8 mouse cellular contexts compared by ENCODE assay signal in the genomic region with DNA sequence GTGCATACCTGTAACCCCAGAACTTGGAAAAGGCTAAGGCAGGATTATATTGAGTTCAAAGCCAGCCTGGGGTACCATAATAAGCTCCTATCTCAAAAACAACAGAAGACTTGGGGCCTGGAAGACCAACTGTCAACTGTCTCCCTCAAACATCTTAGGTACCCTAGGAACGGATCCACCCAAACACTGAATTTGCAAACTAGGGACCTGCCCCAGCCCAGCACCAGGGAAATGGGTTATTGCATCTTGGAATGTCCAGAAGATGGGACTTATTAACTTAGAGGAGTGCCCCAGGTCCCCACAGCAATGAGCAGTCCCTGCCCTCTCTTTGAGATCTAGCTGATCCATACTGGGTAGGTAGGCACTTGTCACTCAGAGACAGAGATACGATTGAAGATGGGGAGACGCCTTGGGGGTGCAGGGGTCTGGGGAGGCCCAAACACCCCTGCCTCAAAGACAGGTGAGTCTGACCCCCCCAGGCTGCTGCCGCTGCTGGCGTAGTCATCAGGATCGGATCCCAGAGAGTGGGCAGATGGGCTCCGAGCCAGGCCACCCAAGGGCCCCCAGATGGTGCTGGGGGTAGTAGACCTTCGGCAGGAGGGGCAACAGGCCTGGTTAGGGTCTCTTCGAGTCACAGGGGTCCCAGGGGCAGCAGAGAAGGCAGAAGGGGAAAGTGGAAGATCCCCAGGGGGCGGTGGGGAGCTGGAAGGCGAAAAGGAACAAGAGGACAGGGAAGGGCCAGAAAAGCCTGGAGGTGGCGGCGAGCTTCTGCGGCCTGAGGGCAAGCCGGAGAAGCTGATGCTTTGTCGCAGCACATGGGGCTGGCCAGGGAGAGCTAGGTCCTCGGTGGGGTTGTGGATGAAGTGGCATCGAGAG. TPM values are rescaled to one million over a fixed set of nuclear protein-coding genes. Genes with fewer than 3 reads are reported as not detected.
DNase-seq lines count a peak whose midpoint lies in the region; ATAC-seq and TF ChIP-seq lines count a peak whose summit lies in the region.

No protein-coding gene starts in this region.

- no peaks in the 10 kb centered on the region for H3K27me3 ChIP-seq in neural tube, embryonic 11.5 days (ENCODE audit: control insufficient read depth, insufficient read depth, low read length)
- peaks cover 13% of the 10 kb centered on the region for H3K27me3 ChIP-seq in forebrain, embryonic 12.5 days
- no peaks in the 10 kb centered on the region for H3K27me3 ChIP-seq in intestine, embryonic 14.5 days (replicated peaks; ENCODE audit: control insufficient read depth, insufficient read depth, low read length)
- no peaks in the 10 kb centered on the region for H3K27me3 ChIP-seq in liver, postnatal 0 days (ENCODE audit: insufficient read depth, low read length)
- no peaks in the 10 kb centered on the region for H3K27me3 ChIP-seq in small intestine, adult 2 months (ENCODE audit: control insufficient read depth, insufficient read depth, low read length)

- H3K4me2 ChIP-seq in neural tube, embryonic 11.5 days (ENCODE audit: low read depth) = peak overlapping the region; percentile 79
- peak overlapping the region; percentile 89 for H3K4me2 ChIP-seq in forebrain, embryonic 12.5 days
- peak overlapping the region; percentile 80 for H3K4me2 ChIP-seq in intestine, embryonic 14.5 days (ENCODE audit: low read length)
- peak overlapping the region; percentile 80 for H3K4me2 ChIP-seq in liver, postnatal 0 days (ENCODE audit: low read depth, low read length)

- H3K4me3 ChIP-seq in neural tube, embryonic 11.5 days (ENCODE audit: low read depth, low read length) = peak overlapping the region; percentile 56
- H3K4me3 ChIP-seq in forebrain, embryonic 12.5 days (replicated peaks) = peak overlapping the region; percentile 56; the same call in 1 of the 2 replicates
- peak overlapping the region; percentile 91 for H3K4me3 ChIP-seq in intestine, embryonic 14.5 days (ENCODE audit: low read depth, low read length)
- H3K4me3 ChIP-seq in liver, postnatal 0 days (ENCODE audit: low read depth, low read length) = peak overlapping the region; percentile 69
- H3K4me3 ChIP-seq in small intestine, adult 2 months (ENCODE audit: low read depth, low read length) = peak overlapping the region; percentile 78

- H3K36me3 ChIP-seq in neural tube, embryonic 11.5 days (ENCODE audit: control insufficient read depth, insufficient read depth, low read length) = peaks cover 3% of the 10 kb centered on the region
- peaks cover 3% of the 10 kb centered on the region; the same call in 1 of the 2 replicates for H3K36me3 ChIP-seq in forebrain, embryonic 12.5 days (replicated peaks)
- H3K36me3 ChIP-seq in intestine, embryonic 14.5 days (ENCODE audit: control insufficient read depth, insufficient read depth, low read length) = peaks cover 11% of the 10 kb centered on the region; the same call in 1 of the 2 replicates
- H3K36me3 ChIP-seq in liver, postnatal 0 days (replicated peaks; ENCODE audit: insufficient read depth, low read length) = peaks cover 14% of the 10 kb centered on the region
- H3K36me3 ChIP-seq in small intestine, adult 2 months (ENCODE audit: control insufficient read depth, insufficient read depth, low read length) = peaks cover 18% of the 10 kb centered on the region

- H3K4me1 ChIP-seq in neural tube, embryonic 11.5 days (ENCODE audit: control insufficient read depth, insufficient read depth, low read length) = peaks cover 40% of the 10 kb centered on the region
- H3K4me1 ChIP-seq in forebrain, embryonic 12.5 days = peaks cover 69% of the 10 kb centered on the region
- peaks cover 55% of the 10 kb centered on the region for H3K4me1 ChIP-seq in intestine, embryonic 14.5 days (replicated peaks; ENCODE audit: control insufficient read depth, insufficient read depth, low read length)
- peaks cover 58% of the 10 kb centered on the region for H3K4me1 ChIP-seq in liver, postnatal 0 days (ENCODE audit: insufficient read depth)
- H3K4me1 ChIP-seq in small intestine, adult 2 months (ENCODE audit: control insufficient read depth, insufficient read depth, insufficient read length, low read length) = peaks cover 13% of the 10 kb centered on the region; the same call in 1 of the 2 replicates

- peak; percentile 17; the same call in 1 of the 2 replicates for TF ChIP-seq CTCF in liver, postnatal 0 days (IDR thresholded peaks at IDR 0.05; ENCODE audit: low read depth)
- no peak for TF ChIP-seq CTCF in small intestine, adult 2 months (IDR thresholded peaks at IDR 0.05; ENCODE audit: extremely low read depth, insufficient read length, insufficient replicate concordance, low read depth, low read length)

- H3K9ac ChIP-seq in neural tube, embryonic 11.5 days (ENCODE audit: low read length) = peak overlapping the region; percentile 68
- H3K9ac ChIP-seq in forebrain, embryonic 12.5 days = no peak overlapping the region
- H3K9ac ChIP-seq in intestine, embryonic 14.5 days (ENCODE audit: low read length) = peak overlapping the region; percentile 86
- peak overlapping the region; percentile 90 for H3K9ac ChIP-seq in liver, postnatal 0 days (replicated peaks)

- TF ChIP-seq EP300 in liver, postnatal 0 days (IDR thresholded peaks at IDR 0.05; ENCODE audit: low read depth) = no peak

- no peaks in the 10 kb centered on the region for H3K9me3 ChIP-seq in neural tube, embryonic 11.5 days (ENCODE audit: control insufficient read depth, low read length)
- no peaks in the 10 kb centered on the region for H3K9me3 ChIP-seq in forebrain, embryonic 12.5 days
- no peaks in the 10 kb centered on the region for H3K9me3 ChIP-seq in intestine, embryonic 14.5 days (ENCODE audit: control insufficient read depth, low read length)
- H3K9me3 ChIP-seq in liver, postnatal 0 days (ENCODE audit: low read length) = no peaks in the 10 kb centered on the region

- no peak for TF ChIP-seq POLR2A in small intestine, adult 2 months (IDR thresholded peaks at IDR 0.05; ENCODE audit: low read depth, low read length)

- intact Hi-C loops in left cerebral cortex, postnatal 36 days (cut with DNase I) = no loop called here

- no peak for DNase-seq in neural tube, embryonic 11.5 days (ENCODE audit: low spot score)
- DNase-seq in neural tube, embryonic 10.5 days (ENCODE audit: extremely low spot score, low spot score) = no peak
- DNase-seq in intestine, embryonic 14.5 days (ENCODE audit: low spot score) = no peak
- peak; percentile 39 for DNase-seq in liver, postnatal 0 days
- DNase-seq in adrenal gland, adult 2 months = no peak
- DNase-seq in left cerebral cortex, postnatal 36 days (ENCODE audit: low spot score in 2 of 2) = no peak

- H3K27ac ChIP-seq in neural tube, embryonic 11.5 days (ENCODE audit: low read depth, low read length) = no peak overlapping the region
- H3K27ac ChIP-seq in forebrain, embryonic 12.5 days = no peak overlapping the region
- H3K27ac ChIP-seq in intestine, embryonic 14.5 days (ENCODE audit: low read depth) = peak overlapping the region; percentile 100
- H3K27ac ChIP-seq in liver, postnatal 0 days (ENCODE audit: low read depth) = peak overlapping the region; percentile 100
- peak overlapping the region; percentile 98 for H3K27ac ChIP-seq in small intestine, adult 2 months (ENCODE audit: insufficient read depth, low read depth, low read length)

- ATAC-seq in neural tube, embryonic 11.5 days (ENCODE audit: insufficient read depth, low FRiP score, low TSS enrichment) = no peak
- no peak for ATAC-seq in forebrain, embryonic 12.5 days (ENCODE audit: low FRiP score)
- no peak for ATAC-seq in intestine, embryonic 14.5 days (replicated peaks; ENCODE audit: low FRiP score, low TSS enrichment, low read depth)
- ATAC-seq in liver, postnatal 0 days = no peak

- 74% methylated on average over 18 of the region's 18 CpGs for WGBS in neural tube, embryonic 11.5 days
- 79% methylated on average over 18 of the region's 18 CpGs for WGBS in forebrain, embryonic 12.5 days
- WGBS in intestine, embryonic 14.5 days = 71% methylated on average over 18 of the region's 18 CpGs
- WGBS in liver, postnatal 0 days (ENCODE audit: insufficient replicate concordance) = 45% methylated on average over 18 of the region's 18 CpGs
- 11% methylated on average over 18 of the region's 18 CpGs for WGBS in small intestine, adult 2 months

RNA-seq across cellular contexts. Expression of gene Zfp36, which starts 2.6 kb away (rescaled TPM):
- 4.3 and 5.1 TPM in 2 replicates for polyA plus RNA-seq in neural tube, embryonic 11.5 days (2014; fragmentation: Nextera tagmentation; extraction: Ambion mirVana)
- polyA plus RNA-seq in forebrain, embryonic 12.5 days (2016; fragmentation: Nextera tagmentation; extraction: Ambion mirVana) = 5.1 and 5.5 TPM in 2 replicates
- 19.0 and 21.9 TPM in 2 replicates for polyA plus RNA-seq in intestine, embryonic 14.5 days (2014; fragmentation: Nextera tagmentation; extraction: Ambion mirVana)
- 13.5 and 21.1 TPM in 2 replicates for polyA plus RNA-seq in liver, postnatal 0 days (2015; fragmentation: Nextera tagmentation; extraction: Ambion mirVana)
- 85.4 and 196 TPM in 2 replicates for polyA plus RNA-seq in small intestine, adult 2 months (2012; rRNA removed)
- total RNA-seq in adrenal gland, adult 2 months (2021) = 10 to 100 TPM; 16.3 to 19.4 TPM
- 25.9 and 32.3 TPM in 2 replicates for polyA plus RNA-seq in adrenal gland, adult 2 months (2012; rRNA removed)
- total RNA-seq in left cerebral cortex, postnatal 36 days (2021) = 1 to 10 TPM; 2.6 to 3.3 TPM

RNA-seq across cellular contexts. Expression of gene Plekhg2, which starts 5.0 kb away (rescaled TPM):
- polyA plus RNA-seq in neural tube, embryonic 11.5 days (2014; fragmentation: Nextera tagmentation; extraction: Ambion mirVana) = 50.5 and 54.5 TPM in 2 replicates
- 67.0 and 69.7 TPM in 2 replicates for polyA plus RNA-seq in forebrain, embryonic 12.5 days (2016; fragmentation: Nextera tagmentation; extraction: Ambion mirVana)
- polyA plus RNA-seq in intestine, embryonic 14.5 days (2014; fragmentation: Nextera tagmentation; extraction: Ambion mirVana) = 54.3 and 68.4 TPM in 2 replicates
- 2.8 and 3.9 TPM in 2 replicates for polyA plus RNA-seq in liver, postnatal 0 days (2015; fragmentation: Nextera tagmentation; extraction: Ambion mirVana)
- 22.9 and 58.2 TPM in 2 replicates for polyA plus RNA-seq in small intestine, adult 2 months (2012; rRNA removed)
- total RNA-seq in adrenal gland, adult 2 months (2021) = 10 to 100 TPM; 14.9 to 15.6 TPM
- polyA plus RNA-seq in adrenal gland, adult 2 months (2012; rRNA removed) = 22.5 and 23.2 TPM in 2 replicates
- 1 to 10 TPM; 6.2 to 9.7 TPM for total RNA-seq in left cerebral cortex, postnatal 36 days (2021)

RNA-seq across cellular contexts. Expression of gene Med29, which starts 15.1 kb away (rescaled TPM):
- 45.8 and 48.8 TPM in 2 replicates for polyA plus RNA-seq in neural tube, embryonic 11.5 days (2014; fragmentation: Nextera tagmentation; extraction: Ambion mirVana)
- polyA plus RNA-seq in forebrain, embryonic 12.5 days (2016; fragmentation: Nextera tagmentation; extraction: Ambion mirVana) = 43.1 and 43.6 TPM in 2 replicates
- 53.3 and 60.2 TPM in 2 replicates for polyA plus RNA-seq in intestine, embryonic 14.5 days (2014; fragmentation: Nextera tagmentation; extraction: Ambion mirVana)
- 18.0 and 18.6 TPM in 2 replicates for polyA plus RNA-seq in liver, postnatal 0 days (2015; fragmentation: Nextera tagmentation; extraction: Ambion mirVana)
- polyA plus RNA-seq in small intestine, adult 2 months (2012; rRNA removed) = 36.5 and 58.0 TPM in 2 replicates
- 10 to 100 TPM; 39.6 to 49.7 TPM for total RNA-seq in adrenal gland, adult 2 months (2021)
- polyA plus RNA-seq in adrenal gland, adult 2 months (2012; rRNA removed) = 72.1 and 88.5 TPM in 2 replicates
- total RNA-seq in left cerebral cortex, postnatal 36 days (2021) = 10 to 100 TPM; 17.9 to 21.3 TPM

RNA-seq across cellular contexts. Expression of gene Paf1, which starts 15.3 kb away (rescaled TPM):
- polyA plus RNA-seq in neural tube, embryonic 11.5 days (2014; fragmentation: Nextera tagmentation; extraction: Ambion mirVana) = 71.7 and 78.0 TPM in 2 replicates
- 84.6 and 86.2 TPM in 2 replicates for polyA plus RNA-seq in forebrain, embryonic 12.5 days (2016; fragmentation: Nextera tagmentation; extraction: Ambion mirVana)
- polyA plus RNA-seq in intestine, embryonic 14.5 days (2014; fragmentation: Nextera tagmentation; extraction: Ambion mirVana) = 64.4 and 71.6 TPM in 2 replicates
- polyA plus RNA-seq in liver, postnatal 0 days (2015; fragmentation: Nextera tagmentation; extraction: Ambion mirVana) = 16.9 and 21.1 TPM in 2 replicates
- polyA plus RNA-seq in small intestine, adult 2 months (2012; rRNA removed) = 27.6 and 67.1 TPM in 2 replicates
- 100 to 1,000 TPM in 1 of 2 experiments, 10 to 100 TPM in 1; 73.4 to 104 TPM for total RNA-seq in adrenal gland, adult 2 months (2021)
- 323 and 399 TPM in 2 replicates for polyA plus RNA-seq in adrenal gland, adult 2 months (2012; rRNA removed)
- total RNA-seq in left cerebral cortex, postnatal 36 days (2021) = 10 to 100 TPM; 59.0 to 72.1 TPM

RNA-seq across cellular contexts. Expression of gene Rps16, which starts 27.0 kb away (rescaled TPM):
- polyA plus RNA-seq in neural tube, embryonic 11.5 days (2014; fragmentation: Nextera tagmentation; extraction: Ambion mirVana) = 780 and 827 TPM in 2 replicates
- polyA plus RNA-seq in forebrain, embryonic 12.5 days (2016; fragmentation: Nextera tagmentation; extraction: Ambion mirVana) = 594 and 628 TPM in 2 replicates
- polyA plus RNA-seq in intestine, embryonic 14.5 days (2014; fragmentation: Nextera tagmentation; extraction: Ambion mirVana) = 1,380 and 1,495 TPM in 2 replicates
- 653 and 673 TPM in 2 replicates for polyA plus RNA-seq in liver, postnatal 0 days (2015; fragmentation: Nextera tagmentation; extraction: Ambion mirVana)
- polyA plus RNA-seq in small intestine, adult 2 months (2012; rRNA removed) = 877 and 996 TPM in 2 replicates
- 1,000 to 10,000 TPM in 1 of 2 experiments, 100 to 1,000 TPM in 1; 895 to 1,085 TPM for total RNA-seq in adrenal gland, adult 2 months (2021)
- polyA plus RNA-seq in adrenal gland, adult 2 months (2012; rRNA removed) = 555 and 709 TPM in 2 replicates
- 100 to 1,000 TPM; 425 to 456 TPM for total RNA-seq in left cerebral cortex, postnatal 36 days (2021)

Comparison
In these comparisons a context has a peak if more than half of its experiments do, and no peak if none do; other contexts are left out.
1. H3K27ac ChIP-seq: peak in intestine, embryonic 14.5 days (single experiment), liver, postnatal 0 days (single experiment) and small intestine, adult 2 months (single experiment); none in neural tube, embryonic 11.5 days (single experiment) and forebrain, embryonic 12.5 days (single experiment).
2. Peak in every context shown above with its lines, with median percentiles within 50 percentile points of each other: H3K4me2 ChIP-seq and H3K4me3 ChIP-seq.